Mouse (Mus musculus): ENCODE measurements at regions not wholly inside any gene's neighbourhood (a gene's known extent, or its start where the extent isn't known, plus 50 kb on each side); places are given as distances from the start of the nearest gene placed in this dataset.

DNA sequence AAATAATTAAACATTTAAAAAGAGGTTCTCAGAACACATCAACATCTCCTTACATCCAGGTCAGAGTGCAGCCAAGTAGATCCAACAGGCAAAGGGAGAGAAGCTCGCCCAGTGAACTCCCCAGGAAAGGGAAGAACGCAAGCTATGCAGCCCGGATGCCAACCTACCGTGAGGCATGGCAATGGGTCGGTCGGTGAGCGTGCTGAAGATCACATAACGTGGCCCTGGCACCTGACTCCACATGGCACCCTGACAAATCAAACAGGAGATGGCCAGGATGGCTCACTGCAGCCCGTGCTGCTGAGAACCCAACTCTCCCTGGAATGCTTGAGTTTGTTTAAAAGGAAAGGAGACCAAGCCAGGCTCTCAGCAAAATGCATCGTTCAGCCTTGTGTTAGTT lies 156.0 kb downstream of the Sox9 start:
- H3K9ac ChIP-seq (replicated peaks; ENCODE audit: low read length), result no peak overlapping the region
- no peak for DNase-seq (ENCODE audit: low spot score)
- H3K4me1 ChIP-seq (ENCODE audit: insufficient read depth, low read length), result no peaks in the 10 kb centered on the region
- WGBS, result 85% methylated on average over 10 of the region's 10 CpGs
- ATAC-seq, result no peak
- TF ChIP-seq CTCF (IDR thresholded peaks at IDR 0.05; ENCODE audit: low read depth), result no peak
- no peaks in the 10 kb centered on the region for H3K9me3 ChIP-seq (ENCODE audit: low read length)
- no peak overlapping the region for H3K4me2 ChIP-seq (ENCODE audit: low read depth, low read length)
- H3K4me3 ChIP-seq (ENCODE audit: low read length), result no peak overlapping the region
- H3K27ac ChIP-seq, result no peak overlapping the region
- no peaks in the 10 kb centered on the region for H3K36me3 ChIP-seq (ENCODE audit: insufficient read depth, low read length)
- H3K27me3 ChIP-seq (ENCODE audit: insufficient read depth, low read length), result no peaks in the 10 kb centered on the region

DNA sequence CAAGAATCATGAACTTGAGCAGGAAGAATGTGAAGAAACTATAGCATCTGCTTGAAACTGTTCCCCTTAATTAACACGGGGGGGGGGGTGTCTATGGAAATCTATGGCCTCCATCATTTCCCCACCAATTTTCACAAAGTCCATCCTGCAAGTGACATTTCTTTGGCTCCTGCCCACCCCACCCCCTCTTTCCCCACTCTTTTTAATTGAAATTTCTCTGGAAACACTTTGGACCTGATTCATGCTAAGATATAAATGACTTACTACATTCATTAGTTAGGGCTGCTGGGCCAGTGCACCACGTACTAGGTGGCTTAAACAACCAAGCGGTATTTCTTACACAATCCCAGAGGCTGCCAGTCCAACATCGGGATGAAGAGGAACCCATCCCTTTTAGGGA lies 169.4 kb downstream of the Sox9 start:
- Histone ChIP-seq H3K4me3 (ENCODE audit: low read length) (no peak overlapping the region), H3K9ac (replicated peaks; ENCODE audit: low read length) (no peak overlapping the region), H3K9me3 (ENCODE audit: low read length) (no peaks in the 10 kb centered on the region), H3K4me1 (ENCODE audit: insufficient read depth, low read length) (no peaks in the 10 kb centered on the region), H3K27me3 (ENCODE audit: insufficient read depth, low read length) (no peaks in the 10 kb centered on the region), H3K36me3 (ENCODE audit: insufficient read depth, low read length) (no peaks in the 10 kb centered on the region), H3K27ac (no peak overlapping the region), H3K4me2 (ENCODE audit: low read depth, low read length) (no peak overlapping the region)
- ATAC-seq (no peak), DNase-seq (ENCODE audit: low spot score) (no peak)
- TF ChIP-seq CTCF (IDR thresholded peaks at IDR 0.05; ENCODE audit: low read depth), result no peak
- 51% methylated on average over 4 of the region's 4 CpGs for WGBS

DNA sequence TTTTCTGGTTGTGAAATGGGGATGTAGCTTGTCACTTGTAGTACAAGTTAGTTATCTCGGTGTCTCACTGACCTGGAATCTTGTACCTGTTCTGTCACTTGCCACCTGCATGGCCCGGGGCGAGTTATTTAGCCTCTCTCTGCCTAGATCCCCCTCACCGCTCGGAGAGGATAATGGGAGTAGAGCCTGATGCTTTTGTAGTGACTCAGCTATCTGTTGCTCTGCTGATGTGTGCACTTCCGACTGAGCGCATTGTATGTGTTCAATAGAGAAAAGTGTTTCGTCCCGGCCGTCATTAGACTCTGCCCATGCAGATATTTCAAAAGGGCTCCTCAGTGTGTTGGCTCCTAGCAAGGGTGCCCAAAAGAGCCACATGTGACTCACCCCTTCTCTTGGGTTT lies 170.3 kb downstream of the Sox9 start:
- no peak overlapping the region for H3K27ac ChIP-seq
- H3K27me3 ChIP-seq (ENCODE audit: insufficient read depth, low read length), result no peaks in the 10 kb centered on the region
- no peaks in the 10 kb centered on the region for H3K4me1 ChIP-seq (ENCODE audit: insufficient read depth, low read length)
- TF ChIP-seq CTCF (IDR thresholded peaks at IDR 0.05; ENCODE audit: low read depth), result no peak
- H3K36me3 ChIP-seq (ENCODE audit: insufficient read depth, low read length), result no peaks in the 10 kb centered on the region
- 43% methylated on average over 10 of the region's 10 CpGs for WGBS
- DNase-seq (ENCODE audit: low spot score), result no peak
- ATAC-seq, result no peak
- H3K9ac ChIP-seq (replicated peaks; ENCODE audit: low read length), result no peak overlapping the region
- H3K4me2 ChIP-seq (ENCODE audit: low read depth, low read length), result no peak overlapping the region
- no peaks in the 10 kb centered on the region for H3K9me3 ChIP-seq (ENCODE audit: low read length)
- H3K4me3 ChIP-seq (ENCODE audit: low read length), result no peak overlapping the region

DNA sequence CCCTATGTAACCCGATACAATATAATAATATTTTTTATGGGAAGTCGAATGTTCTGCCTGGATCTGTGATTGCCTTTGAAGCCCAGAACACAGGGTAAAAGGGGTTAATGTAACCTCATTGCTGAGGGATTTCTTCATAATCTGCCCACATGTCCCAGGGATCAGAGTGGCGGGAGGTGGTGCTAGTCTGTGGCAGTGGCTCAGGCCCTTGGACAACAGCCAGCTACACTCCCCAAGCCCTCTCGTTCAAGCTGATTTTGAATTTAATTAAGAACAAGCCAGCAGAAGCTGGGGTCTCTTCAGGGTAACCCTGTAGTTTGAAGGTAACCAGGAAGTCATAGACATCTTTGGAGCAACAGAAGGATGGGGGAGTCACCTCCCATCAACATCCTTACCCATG lies 171.5 kb downstream of the Sox9 start:
- no peak overlapping the region for H3K27ac ChIP-seq
- H3K9ac ChIP-seq (replicated peaks; ENCODE audit: low read length), result no peak overlapping the region
- H3K9me3 ChIP-seq (ENCODE audit: low read length), result no peaks in the 10 kb centered on the region
- no peaks in the 10 kb centered on the region for H3K4me1 ChIP-seq (ENCODE audit: insufficient read depth, low read length)
- ATAC-seq (no peak), DNase-seq (ENCODE audit: low spot score) (peak; percentile 65)
- no peaks in the 10 kb centered on the region for H3K36me3 ChIP-seq (ENCODE audit: insufficient read depth, low read length)
- no peaks in the 10 kb centered on the region for H3K27me3 ChIP-seq (ENCODE audit: insufficient read depth, low read length)
- no peak overlapping the region for H3K4me3 ChIP-seq (ENCODE audit: low read length)
- 42% methylated on average over 4 of the region's 4 CpGs for WGBS
- no peak for TF ChIP-seq CTCF (IDR thresholded peaks at IDR 0.05; ENCODE audit: low read depth)
- H3K4me2 ChIP-seq (ENCODE audit: low read depth, low read length), result no peak overlapping the region

DNA sequence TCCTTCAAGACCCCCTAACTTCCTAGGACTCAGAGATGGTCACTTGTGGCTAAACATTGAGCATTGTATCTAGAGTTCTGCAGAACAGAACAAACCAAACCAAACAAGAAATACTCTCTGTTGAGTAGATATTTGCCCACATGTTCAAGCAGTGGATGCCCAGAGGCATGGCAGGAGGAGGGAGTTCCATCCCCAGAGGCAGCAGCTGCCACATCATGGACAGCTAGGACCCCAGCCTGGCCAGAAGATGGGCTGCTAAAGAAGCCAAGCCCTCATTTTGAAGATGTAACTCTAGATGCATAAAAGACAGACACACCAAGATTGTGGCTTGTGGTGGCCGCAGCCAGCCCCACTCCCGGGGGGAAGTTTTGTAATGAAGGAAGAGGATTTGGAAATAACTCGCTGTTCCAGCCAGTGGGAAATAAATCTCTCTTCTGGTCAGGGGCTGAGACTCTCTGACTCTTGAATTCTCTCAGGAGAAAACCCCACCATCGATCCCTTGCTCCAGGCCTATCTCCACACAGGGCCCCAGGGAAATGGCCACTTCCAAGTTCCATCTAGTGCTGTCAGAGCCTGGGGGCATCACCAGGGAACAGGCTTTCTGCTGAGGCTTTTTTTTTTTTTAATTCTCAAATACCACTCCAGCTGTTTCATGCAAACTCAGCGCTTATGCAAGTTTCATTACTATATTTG lies 174.9 kb downstream of the Sox9 start:
- WGBS, result 60% methylated on average over 5 of the region's 5 CpGs
- TF ChIP-seq CTCF (IDR thresholded peaks at IDR 0.05; ENCODE audit: low read depth), result no peak
- no peaks in the 10 kb centered on the region for H3K9me3 ChIP-seq (ENCODE audit: low read length)
- H3K4me1 ChIP-seq (ENCODE audit: insufficient read depth, low read length), result peaks cover 6% of the 10 kb centered on the region; the same call in 1 of the 2 replicates
- H3K9ac ChIP-seq (replicated peaks; ENCODE audit: low read length), result no peak overlapping the region
- no peak overlapping the region for H3K4me2 ChIP-seq (ENCODE audit: low read depth, low read length)
- DNase-seq (ENCODE audit: low spot score) (no peak), ATAC-seq (no peak)
- no peak overlapping the region for H3K4me3 ChIP-seq (ENCODE audit: low read length)
- no peaks in the 10 kb centered on the region for H3K27me3 ChIP-seq (ENCODE audit: insufficient read depth, low read length)
- H3K36me3 ChIP-seq (ENCODE audit: insufficient read depth, low read length), result no peaks in the 10 kb centered on the region
- H3K27ac ChIP-seq, result no peak overlapping the region

DNA sequence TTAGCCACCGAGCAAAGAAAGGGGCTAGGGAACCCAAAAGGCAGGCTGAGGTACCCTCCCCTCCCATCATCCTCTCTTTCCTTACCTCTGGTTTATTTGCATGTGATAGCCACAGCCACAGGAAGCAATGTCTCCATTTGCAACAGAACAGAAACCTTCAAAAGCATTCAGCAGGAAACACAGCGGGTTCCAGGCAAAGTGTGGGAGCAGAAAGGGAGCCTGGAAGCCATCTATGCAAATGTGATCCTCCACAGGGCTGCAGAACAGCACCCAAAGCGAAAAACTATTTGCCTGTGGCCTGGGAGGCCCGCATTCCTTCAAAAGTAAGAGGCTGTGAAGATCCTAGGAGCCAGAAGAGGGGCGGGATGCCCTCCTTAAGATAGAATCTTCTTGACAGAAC lies 177.6 kb downstream of the Sox9 start:
- DNase-seq (ENCODE audit: low spot score) (no peak), ATAC-seq (no peak)
- H3K4me3 ChIP-seq (ENCODE audit: low read length), result no peak overlapping the region
- H3K4me1 ChIP-seq (ENCODE audit: insufficient read depth, low read length), result peaks cover 6% of the 10 kb centered on the region; the same call in 1 of the 2 replicates
- H3K4me2 ChIP-seq (ENCODE audit: low read depth, low read length), result no peak overlapping the region
- no peak overlapping the region for H3K9ac ChIP-seq (replicated peaks; ENCODE audit: low read length)
- no peaks in the 10 kb centered on the region for H3K9me3 ChIP-seq (ENCODE audit: low read length)
- WGBS, result 17% methylated on average over 5 of the region's 5 CpGs
- no peaks in the 10 kb centered on the region for H3K36me3 ChIP-seq (ENCODE audit: insufficient read depth, low read length)
- H3K27me3 ChIP-seq (ENCODE audit: insufficient read depth, low read length), result no peaks in the 10 kb centered on the region
- H3K27ac ChIP-seq, result no peak overlapping the region
- no peak for TF ChIP-seq CTCF (IDR thresholded peaks at IDR 0.05; ENCODE audit: low read depth)

DNA sequence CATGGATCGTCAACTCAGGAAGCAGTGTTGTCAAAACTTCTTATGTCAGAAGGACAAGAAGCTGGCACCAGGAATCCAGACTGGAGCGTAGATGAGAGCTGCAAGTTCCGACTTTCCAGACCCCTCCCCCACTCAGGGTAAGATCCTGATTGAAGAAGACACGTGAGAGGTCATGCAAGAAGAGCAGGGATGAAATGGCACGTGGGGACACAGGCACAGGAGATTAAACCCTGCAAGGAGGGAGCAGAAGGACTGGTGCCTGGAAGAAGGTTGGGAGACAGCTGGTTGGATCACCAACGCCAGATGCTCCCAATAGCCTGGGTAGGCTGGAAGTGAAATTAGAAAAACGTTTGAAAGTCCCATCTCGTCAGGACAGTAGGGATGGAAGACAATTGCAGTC lies 191.3 kb downstream of the Sox9 start:
- DNase-seq (ENCODE audit: low spot score), result peak; percentile 61
- peak; percentile 85 for ATAC-seq
- WGBS, result 49% methylated on average over 8 of the region's 8 CpGs

More for the DNA sequence above, 191.3 kb downstream of the Sox9 start:
- H3K4me3 ChIP-seq (ENCODE audit: low read length), result no peak overlapping the region
- H3K9me3 ChIP-seq (ENCODE audit: low read length), result no peaks in the 10 kb centered on the region
- no peak overlapping the region for H3K9ac ChIP-seq (replicated peaks; ENCODE audit: low read length)
- H3K36me3 ChIP-seq (ENCODE audit: insufficient read depth, low read length), result no peaks in the 10 kb centered on the region
- H3K4me1 ChIP-seq (ENCODE audit: insufficient read depth, low read length), result no peaks in the 10 kb centered on the region
- H3K4me2 ChIP-seq (ENCODE audit: low read depth, low read length), result no peak overlapping the region
- no peaks in the 10 kb centered on the region for H3K27me3 ChIP-seq (ENCODE audit: insufficient read depth, low read length)
- H3K27ac ChIP-seq, result no peak overlapping the region
- no peak for TF ChIP-seq CTCF (IDR thresholded peaks at IDR 0.05; ENCODE audit: low read depth)
